Mouse (Mus musculus) skeletal muscle tissue, adult 2 months (tissue): Measurements from ENCODE around the gene Itpr2.

Experiments
- DNase-seq: peaks from one replicate; pipeline ENCODE4 v3.0.0-alpha.2; 2012; ENCODE audit warnings: low read depth, low spot score

Gene Itpr2

GRCm38 (mm10) chr6:146509891-146510290, 7.9 kb upstream of the Itpr2 start:
- no peak for DNase-seq

GRCm38 (mm10) chr6:146504459-146504858, 2.4 kb upstream of the Itpr2 start:
- no peak for DNase-seq

- no peak for DNase-seq
Observed at GRCm38 (mm10) chr6:146502856-146503255, 833 bp upstream of the Itpr2 start.

- DNase-seq = peak; percentile 36
Observed at GRCm38 (mm10) chr6:146501316-146501865, 632 bp downstream of the Itpr2 start.

GRCm38 (mm10) chr6:146500771-146501170, 1.3 kb downstream of the Itpr2 start:
- no peak for DNase-seq

GRCm38 (mm10) chr6:146500206-146500605, 1.8 kb downstream of the Itpr2 start:
- DNase-seq = no peak

GRCm38 (mm10) chr6:146499566-146499965, 2.5 kb downstream of the Itpr2 start:
- no peak for DNase-seq

GRCm38 (mm10) chr6:146498416-146498815, 3.6 kb downstream of the Itpr2 start:
- no peak for DNase-seq

- no peak for DNase-seq
Observed at GRCm38 (mm10) chr6:146497866-146498265, 4.2 kb downstream of the Itpr2 start.

- no peak for DNase-seq
Observed at GRCm38 (mm10) chr6:146497435-146497834, 4.6 kb downstream of the Itpr2 start.

- no peak for DNase-seq
Observed at GRCm38 (mm10) chr6:146491680-146492079, 10.3 kb downstream of the Itpr2 start.

- DNase-seq = no peak
Observed at GRCm38 (mm10) chr6:146490416-146490960, 11.5 kb downstream of the Itpr2 start.

- no peak for DNase-seq
Observed at GRCm38 (mm10) chr6:146489841-146490240, 12.2 kb downstream of the Itpr2 start.

GRCm38 (mm10) chr6:146488749-146489148, 13.3 kb downstream of the Itpr2 start:
- DNase-seq = no peak

GRCm38 (mm10) chr6:146487079-146487478, 14.9 kb downstream of the Itpr2 start:
- no peak for DNase-seq

- no peak for DNase-seq
Observed at GRCm38 (mm10) chr6:146486073-146486472, 15.9 kb downstream of the Itpr2 start.

- peak; percentile 32 for DNase-seq
Observed at GRCm38 (mm10) chr6:146481441-146481840, 20.6 kb downstream of the Itpr2 start.

GRCm38 (mm10) chr6:146480925-146481324, 21.1 kb downstream of the Itpr2 start:
- no peak for DNase-seq

- no peak for DNase-seq
Observed at GRCm38 (mm10) chr6:146478888-146479683, 22.9 kb downstream of the Itpr2 start.

- DNase-seq = no peak
Observed at GRCm38 (mm10) chr6:146476865-146477264, 25.2 kb downstream of the Itpr2 start.

- no peak for DNase-seq
Observed at GRCm38 (mm10) chr6:146474166-146474565, 27.9 kb downstream of the Itpr2 start.

- peak; percentile 58 for DNase-seq
Observed at GRCm38 (mm10) chr6:146473216-146473955, 28.6 kb downstream of the Itpr2 start.
